Mouse (Mus musculus) forebrain, embryonic 15.5 days (tissue): ENCODE results near the gene Prm3. TPM values are rescaled to one million over a fixed set of nuclear protein-coding genes. Genes with fewer than 3 reads are reported as not detected.
"Not testable (repeated sequence)": the region's sequence is repeated elsewhere in the genome, so short reads cannot be mapped to it uniquely, and the experiment has no call there.

Source experiments
- ATAC-seq: fragments of 200-750 bp; cut with Nextera tagmentation; replicated peaks from 2 replicates; pipeline ENCODE4 v1.8.0; 2017; ENCODE audit warnings: mild to moderate bottlenecking, moderate TSS enrichment, moderate library complexity
- H3K27ac ChIP-seq: fragments of 300-500 bp; sonication (generic); replicated peaks from 2 replicates; pipeline ENCODE4 v1.5.1; 2015; ENCODE audit warnings: mild to moderate bottlenecking, inconsistent platforms
- H3K27me3 ChIP-seq: fragments of 300-500 bp; sonication (generic); 2 replicates; pipeline ENCODE4 v1.6.1; 2015; ENCODE audit warnings: inconsistent platforms
- H3K36me3 ChIP-seq: fragments of 300-500 bp; sonication (generic); 2 replicates; pipeline ENCODE4 v1.6.1; 2015; ENCODE audit warnings: mild to moderate bottlenecking, inconsistent platforms
- H3K4me1 ChIP-seq: fragments of 300-500 bp; sonication (generic); 2 replicates; pipeline ENCODE4 v1.6.1; 2015; ENCODE audit warnings: inconsistent platforms
- H3K4me2 ChIP-seq: fragments of 300-500 bp; sonication (generic); replicated peaks from 2 replicates; pipeline ENCODE4 v1.6.1; 2015; ENCODE audit warnings: mild to moderate bottlenecking, inconsistent platforms
- H3K4me3 ChIP-seq: fragments of 300-500 bp; sonication (generic); 2 replicates; pipeline ENCODE4 v1.5.1; 2015; ENCODE audit warnings: mild to moderate bottlenecking, inconsistent platforms
- H3K9ac ChIP-seq: fragments of 300-500 bp; sonication (generic); replicated peaks from 2 replicates; pipeline ENCODE4 v1.6.1; 2015; ENCODE audit warnings: mild to moderate bottlenecking, inconsistent platforms
- H3K9me3 ChIP-seq: fragments of 300-500 bp; sonication (generic); 2 replicates; pipeline ENCODE4 v1.6.1; 2016; ENCODE audit warnings: inconsistent platforms
- WGBS: fragments of 180-500 bp; shearing (Covaris S2); methylation state at CpG from one replicate; pipeline ENCODE4 v1.1.7; 2015; ENCODE audit warnings: mixed read lengths; 5-methylcytosine and 5-hydroxymethylcytosine counted together
- polyA plus RNA-seq: library from polyadenylated mRNA; unstranded; fragments of >200 nt; fragmentation: Nextera tagmentation; extraction: Ambion mirVana; gene quantifications from 2 replicates; pipeline ENCODE4 v1.2.1, GENCODE M21; 2015

Gene Prm3
- polyA plus RNA-seq, 1 experiment from 2014 or later, result not detected

- Histone ChIP-seq H3K9ac (no peak overlapping the region), H3K4me3 (no peak overlapping the region), H3K27me3 (no peaks in the 10 kb centered on the region), H3K4me1 (no peaks in the 10 kb centered on the region), H3K9me3 (no peaks in the 10 kb centered on the region), H3K27ac (no peak overlapping the region), H3K4me2 (no peak overlapping the region), H3K36me3 (no peaks in the 10 kb centered on the region)
- WGBS, result 92% methylated on average over 1 of the region's 1 CpGs
- ATAC-seq, result no peak
These were observed 33.8 kb upstream of the Prm3 start for GRCm38 (mm10) chr16:10824536-10824935.

- WGBS, result 73% methylated on average over 4 of the region's 4 CpGs
- H3K4me2 ChIP-seq, result no peak overlapping the region
- no peak for ATAC-seq
- H3K27me3 ChIP-seq, result no peaks in the 10 kb centered on the region
- H3K4me3 ChIP-seq, result no peak overlapping the region
- no peaks in the 10 kb centered on the region for H3K9me3 ChIP-seq
- no peak overlapping the region for H3K27ac ChIP-seq
- H3K9ac ChIP-seq, result no peak overlapping the region
- no peaks in the 10 kb centered on the region for H3K36me3 ChIP-seq
- no peaks in the 10 kb centered on the region for H3K4me1 ChIP-seq
These were observed 30.7 kb upstream of the Prm3 start for GRCm38 (mm10) chr16:10821387-10821786.

GRCm38 (mm10) chr16:10819966-10820365 lies 29.3 kb upstream of the Prm3 start:
- Histone ChIP-seq H3K4me3 (no peak overlapping the region), H3K4me1 (no peaks in the 10 kb centered on the region), H3K27me3 (no peaks in the 10 kb centered on the region), H3K9me3 (no peaks in the 10 kb centered on the region), H3K36me3 (no peaks in the 10 kb centered on the region), H3K9ac (no peak overlapping the region), H3K27ac (no peak overlapping the region), H3K4me2 (no peak overlapping the region)
- 70% methylated on average over 3 of the region's 3 CpGs for WGBS
- no peak for ATAC-seq

- no peaks in the 10 kb centered on the region for H3K36me3 ChIP-seq
- H3K9ac ChIP-seq, result no peak overlapping the region
- H3K27ac ChIP-seq, result no peak overlapping the region
- H3K27me3 ChIP-seq, result no peaks in the 10 kb centered on the region
- no peaks in the 10 kb centered on the region for H3K4me1 ChIP-seq
- H3K9me3 ChIP-seq, result no peaks in the 10 kb centered on the region
- 86% methylated on average over 4 of the region's 4 CpGs for WGBS
- no peak overlapping the region for H3K4me2 ChIP-seq
- no peak overlapping the region for H3K4me3 ChIP-seq
- ATAC-seq, result no peak
These were observed 27.9 kb upstream of the Prm3 start for GRCm38 (mm10) chr16:10818579-10819135.

GRCm38 (mm10) chr16:10814864-10815263 lies 24.1 kb upstream of the Prm3 start:
- 96% methylated on average over 4 of the region's 4 CpGs for WGBS
- no peak for ATAC-seq
- no peak overlapping the region for H3K4me3 ChIP-seq
- H3K27ac ChIP-seq, result no peak overlapping the region
- no peaks in the 10 kb centered on the region for H3K9me3 ChIP-seq
- no peaks in the 10 kb centered on the region for H3K4me1 ChIP-seq
- H3K36me3 ChIP-seq, result no peaks in the 10 kb centered on the region
- no peak overlapping the region for H3K4me2 ChIP-seq
- H3K9ac ChIP-seq, result no peak overlapping the region
- H3K27me3 ChIP-seq, result no peaks in the 10 kb centered on the region

GRCm38 (mm10) chr16:10813726-10814125 lies 23.0 kb upstream of the Prm3 start:
- no peak overlapping the region for H3K4me2 ChIP-seq
- H3K9me3 ChIP-seq, result no peaks in the 10 kb centered on the region
- ATAC-seq, result no peak
- no peaks in the 10 kb centered on the region for H3K4me1 ChIP-seq
- H3K4me3 ChIP-seq, result no peak overlapping the region
- WGBS, result 73% methylated on average over 4 of the region's 4 CpGs
- H3K9ac ChIP-seq, result no peak overlapping the region
- H3K27me3 ChIP-seq, result no peaks in the 10 kb centered on the region
- H3K36me3 ChIP-seq, result no peaks in the 10 kb centered on the region
- no peak overlapping the region for H3K27ac ChIP-seq

GRCm38 (mm10) chr16:10812865-10813371 lies 22.2 kb upstream of the Prm3 start, which contains the start of gene Gm11172:
Gm11172 (plus strand) TSS chr16:10812915.
- 96% methylated on average over 2 of the region's 2 CpGs for WGBS
- no peak for ATAC-seq
- no peaks in the 10 kb centered on the region for H3K9me3 ChIP-seq
- no peak within 1 kb of the TSS for H3K4me3 ChIP-seq
- H3K36me3 ChIP-seq, result no peaks in the 10 kb centered on the region
- H3K9ac ChIP-seq, result no peak within 1 kb of the TSS
- no peak within 1 kb of the TSS for H3K4me2 ChIP-seq
- H3K27me3 ChIP-seq, result no peaks in the 10 kb centered on the region
- H3K27ac ChIP-seq, result no peak within 1 kb of the TSS
- H3K4me1 ChIP-seq, result no peaks in the 10 kb centered on the region

- no peak overlapping the region for H3K27ac ChIP-seq
- no peak overlapping the region for H3K4me2 ChIP-seq
- no peaks in the 10 kb centered on the region for H3K4me1 ChIP-seq
- H3K36me3 ChIP-seq, result no peaks in the 10 kb centered on the region
- ATAC-seq, result no peak
- WGBS, result 97% methylated on average over 1 of the region's 1 CpGs
- H3K4me3 ChIP-seq, result no peak overlapping the region
- H3K27me3 ChIP-seq, result no peaks in the 10 kb centered on the region
- no peak overlapping the region for H3K9ac ChIP-seq
- no peaks in the 10 kb centered on the region for H3K9me3 ChIP-seq
These were observed 19.7 kb upstream of the Prm3 start for GRCm38 (mm10) chr16:10810376-10810775.

- Histone ChIP-seq H3K4me3 (no peak within 1 kb of the TSS), H3K27me3 (no peaks in the 10 kb centered on the region), H3K4me1 (no peaks in the 10 kb centered on the region), H3K4me2 (no peak within 1 kb of the TSS), H3K27ac (no peak within 1 kb of the TSS), H3K9me3 (no peaks in the 10 kb centered on the region), H3K9ac (no peak within 1 kb of the TSS), H3K36me3 (no peaks in the 10 kb centered on the region)
- ATAC-seq, result no peak
- WGBS, result 86% methylated on average over 10 of the region's 10 CpGs
These were observed 15.2 kb upstream of the Prm3 start, which contains the start of gene Prm1 for GRCm38 (mm10) chr16:10805789-10806527. Prm1 (minus strand) TSS chr16:10805839.

GRCm38 (mm10) chr16:10802420-10802819 lies 11.7 kb upstream of the Prm3 start:
- not testable (repeated sequence) for H3K9ac ChIP-seq, H3K4me1 ChIP-seq, H3K4me2 ChIP-seq, H3K27ac ChIP-seq, H3K36me3 ChIP-seq, H3K9me3 ChIP-seq, H3K4me3 ChIP-seq, ATAC-seq, H3K27me3 ChIP-seq
- 88% methylated on average over 3 of the region's 3 CpGs for WGBS

GRCm38 (mm10) chr16:10796034-10796433 lies 5.3 kb upstream of the Prm3 start, which contains the start of gene Prm2:
Prm2 (minus strand) TSS chr16:10796134.
- H3K27me3 ChIP-seq, result peaks cover 4% of the 10 kb centered on the region; the same call in 1 of the 2 replicates
- H3K9ac ChIP-seq, result no peak within 1 kb of the TSS
- ATAC-seq, result no peak
- H3K36me3 ChIP-seq, result no peaks in the 10 kb centered on the region
- WGBS, result 78% methylated on average over 6 of the region's 6 CpGs
- no peak within 1 kb of the TSS for H3K4me2 ChIP-seq
- H3K27ac ChIP-seq, result no peak within 1 kb of the TSS
- no peak within 1 kb of the TSS for H3K4me3 ChIP-seq
- no peaks in the 10 kb centered on the region for H3K9me3 ChIP-seq
- H3K4me1 ChIP-seq, result no peaks in the 10 kb centered on the region

GRCm38 (mm10) chr16:10788866-10789265 lies 1.8 kb downstream of the Prm3 start:
- Histone ChIP-seq H3K4me2 (no peak overlapping the region), H3K36me3 (no peaks in the 10 kb centered on the region), H3K9ac (no peak overlapping the region), H3K27me3 (0 out of 2 replicates have a peak, but pooled peaks cover 2% of the 10 kb centered on the region), H3K4me3 (no peak overlapping the region), H3K27ac (no peak overlapping the region), H3K9me3 (no peaks in the 10 kb centered on the region), H3K4me1 (peaks cover 18% of the 10 kb centered on the region)
- WGBS, result 50% methylated on average over 4 of the region's 4 CpGs
- ATAC-seq, result no peak
